Mouse (Mus musculus): Measurements from ENCODE around the gene Lhx9.

Lhx9 gene

GRCm38 (mm10) chr1:138848511-138849109, at the start of gene Lhx9:
TSS of gene Lhx9 (minus strand) at chr1:138848577.
- DNase-seq (ENCODE audit: low spot score in 2 of 2), result no peak

GRCm38 (mm10) chr1:138896088-138896487, 47.7 kb upstream of the Lhx9 start:
- no peak for DNase-seq (ENCODE audit: low spot score in 2 of 2)

GRCm38 (mm10) chr1:138877470-138878254, 29.3 kb upstream of the Lhx9 start:
- no peak for DNase-seq (ENCODE audit: low spot score in 2 of 2)

- DNase-seq (ENCODE audit: low spot score in 2 of 2), result no peak
Observed at GRCm38 (mm10) chr1:138876371-138877045, 28.1 kb upstream of the Lhx9 start.

GRCm38 (mm10) chr1:138856101-138856950, 7.9 kb upstream of the Lhx9 start, which contains the start of gene 2310009B15Rik:
TSS of gene 2310009B15Rik (minus strand) at chr1:138856852.
- DNase-seq (ENCODE audit: low spot score in 2 of 2), result peak; percentile 78 to 80

- DNase-seq (ENCODE audit: low spot score in 2 of 2), result no peak
Observed at GRCm38 (mm10) chr1:138850823-138851222, 2.4 kb upstream of the Lhx9 start.

- no peak for DNase-seq (ENCODE audit: low spot score in 2 of 2)
Observed at GRCm38 (mm10) chr1:138850161-138850539, 1.8 kb upstream of the Lhx9 start.

GRCm38 (mm10) chr1:138849531-138850160, 1.3 kb upstream of the Lhx9 start:
- no peak for DNase-seq (ENCODE audit: low spot score in 2 of 2)

- DNase-seq (ENCODE audit: low spot score in 2 of 2), result no peak
Observed at GRCm38 (mm10) chr1:138848026-138848425, 351 bp downstream of the Lhx9 start.

GRCm38 (mm10) chr1:138847146-138847545, 1.2 kb downstream of the Lhx9 start:
- DNase-seq (ENCODE audit: low spot score in 2 of 2), result no peak

GRCm38 (mm10) chr1:138846581-138846980, 1.8 kb downstream of the Lhx9 start:
- no peak for DNase-seq (ENCODE audit: low spot score in 2 of 2)

- DNase-seq (ENCODE audit: low spot score in 2 of 2), result no peak
Observed at GRCm38 (mm10) chr1:138846131-138846530, 2.2 kb downstream of the Lhx9 start.

- DNase-seq (ENCODE audit: low spot score in 2 of 2), result no peak
Observed at GRCm38 (mm10) chr1:138845481-138845880, 2.9 kb downstream of the Lhx9 start.

GRCm38 (mm10) chr1:138844166-138844565, 4.2 kb downstream of the Lhx9 start:
- no peak for DNase-seq (ENCODE audit: low spot score in 2 of 2)

GRCm38 (mm10) chr1:138843361-138844091, 4.9 kb downstream of the Lhx9 start:
- DNase-seq (ENCODE audit: low spot score in 2 of 2), result no peak

- DNase-seq (ENCODE audit: low spot score in 2 of 2), result no peak
Observed at GRCm38 (mm10) chr1:138842756-138843155, 5.6 kb downstream of the Lhx9 start.

- no peak for DNase-seq (ENCODE audit: low spot score in 2 of 2)
Observed at GRCm38 (mm10) chr1:138842315-138842714, 6.1 kb downstream of the Lhx9 start.

GRCm38 (mm10) chr1:138841306-138842095, 6.9 kb downstream of the Lhx9 start:
- no peak for DNase-seq (ENCODE audit: low spot score in 2 of 2)

GRCm38 (mm10) chr1:138840440-138841305, 7.7 kb downstream of the Lhx9 start:
- DNase-seq (ENCODE audit: low spot score in 2 of 2), result no peak

Measured in frontal cortex, postnatal 36 days (tissue).